Mouse (Mus musculus) B cell, adult (primary cell): ENCODE measurements around the gene Wdr34. TPM values are rescaled to one million over a fixed set of nuclear protein-coding genes. Genes with fewer than 3 reads are reported as not detected.

Experiments
- total RNA-seq: library from RNA; stranded (reverse); gene quantifications from 4 replicates; pipeline ENCODE4 v1.2.4, GENCODE M21; 2023; ENCODE audit not compliant: inconsistent age

Wdr34 gene
- 2.5 to 4.4 TPM (median 2.8 TPM) in 4 replicates for total RNA-seq

DNA sequence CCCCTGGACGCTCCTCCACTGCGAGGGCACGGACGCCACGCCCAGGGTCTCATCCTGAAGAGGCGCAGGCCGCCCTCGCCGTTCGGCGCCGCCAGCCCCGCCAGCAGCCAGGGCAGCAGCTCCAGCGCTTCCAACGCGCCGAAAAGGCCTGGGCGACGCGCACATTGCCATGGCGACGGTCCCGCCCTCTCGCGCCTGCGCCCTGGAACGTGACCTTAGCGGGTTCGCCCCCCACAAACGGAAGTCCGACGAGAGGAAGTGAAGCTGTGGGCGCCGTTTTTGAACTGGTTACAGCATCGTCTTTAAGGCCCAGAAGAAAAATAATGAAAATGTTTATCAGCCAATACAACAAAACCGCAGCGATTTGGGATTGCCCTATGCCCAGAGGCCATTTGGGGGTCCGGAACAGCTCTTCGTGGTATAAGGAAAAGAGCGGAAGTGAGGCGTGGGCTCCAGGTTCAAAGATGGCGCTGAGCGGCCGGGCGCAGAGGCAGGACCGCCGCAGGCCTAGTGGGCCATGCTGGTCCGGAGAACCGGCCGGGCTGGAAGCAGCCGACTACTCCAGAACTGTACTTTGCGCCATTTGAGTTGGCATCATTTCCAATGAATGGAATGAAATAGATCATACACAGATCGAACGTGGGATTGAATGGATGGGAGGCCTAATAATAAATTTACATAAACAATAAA is at the start of gene Wdr34:
TSS of gene Wdr34 (minus strand) at position 183 of the 690 bp plus-strand sequence.

DNA sequence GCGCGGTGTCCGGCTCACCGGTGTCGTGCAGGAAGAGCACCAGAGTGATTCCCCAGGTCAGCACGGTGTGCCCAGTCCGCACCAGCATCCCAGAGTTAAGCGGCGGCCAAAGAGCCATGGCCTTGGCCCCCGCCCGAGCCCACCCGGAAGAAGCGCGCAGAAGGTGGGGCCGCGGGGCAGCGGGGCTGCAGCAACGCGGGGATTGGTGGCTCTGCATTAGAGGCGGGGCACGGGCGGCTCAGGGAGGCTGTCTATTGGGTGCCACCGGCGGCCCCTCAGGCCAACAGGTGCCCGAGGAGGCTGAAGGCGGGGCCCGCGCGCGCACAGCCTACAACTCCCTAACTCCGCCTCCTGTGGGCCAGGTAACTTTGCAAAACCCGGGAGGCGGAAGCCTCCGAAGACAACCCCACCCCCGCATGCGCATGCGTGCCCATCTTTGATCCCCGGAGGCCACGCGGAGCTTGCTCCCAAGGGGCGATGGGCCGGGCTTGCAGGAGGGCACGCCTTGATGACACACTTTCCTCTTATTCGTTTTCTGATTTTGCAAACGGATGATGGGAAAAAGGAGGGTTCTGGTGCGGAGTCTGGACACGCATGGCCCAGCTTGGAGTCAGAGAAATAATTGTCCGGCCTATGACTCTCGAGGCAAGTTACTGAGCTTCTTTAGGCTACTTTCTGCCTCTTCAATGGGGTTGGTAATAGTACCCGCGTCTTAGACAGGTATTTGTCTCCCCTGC is 45.0 kb upstream of the Wdr34 start, which contains the start of gene Zdhhc12:
TSS of gene Zdhhc12 (minus strand) at position 178 of the 737 bp plus-strand sequence.

GRCm38 (mm10) chr2:30077502-30078348 is 29.0 kb upstream of the Wdr34 start, which contains the start of gene Pkn3:
Gene Pkn3 (plus strand): TSS chr2:30077684.

DNA sequence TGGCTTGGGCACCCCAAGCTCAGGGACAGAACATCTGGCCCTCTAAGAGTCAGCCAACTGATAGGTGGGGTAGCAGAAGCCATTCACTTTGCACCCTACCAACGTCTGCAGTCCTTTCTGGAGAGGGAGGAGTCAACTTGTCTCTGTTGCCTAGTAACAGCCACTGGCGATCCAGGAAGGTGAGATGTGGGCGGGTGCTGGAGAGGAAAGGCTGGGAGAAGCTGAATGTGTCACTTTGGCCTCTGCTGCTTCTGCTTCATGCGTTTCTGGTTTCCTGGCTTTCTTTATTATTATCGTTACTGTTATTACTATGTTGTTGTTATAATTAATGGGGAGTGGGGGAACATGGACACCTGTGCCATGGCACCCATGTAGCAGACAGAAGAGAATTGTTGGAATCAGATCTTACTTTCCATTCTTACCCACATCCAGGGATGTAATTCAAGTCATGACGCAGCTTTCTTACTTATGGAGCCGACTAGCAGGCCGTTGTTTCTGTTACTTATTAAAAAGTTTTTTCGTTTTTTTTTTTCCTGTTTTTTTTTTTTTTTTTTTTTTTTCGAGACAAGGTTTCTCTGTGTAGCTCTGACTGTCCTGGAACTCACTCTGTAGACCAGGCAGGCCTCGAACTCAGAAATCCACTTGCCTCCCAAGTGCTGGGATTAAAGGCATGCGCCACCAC is 8.7 kb upstream of the Wdr34 start, which contains the start of gene Set:
TSS of gene Set (plus strand) at position 156 of the 682 bp plus-strand sequence.

Other genes starting within 250 kb of the Wdr34 start
- 12.1 to 15.4 TPM (median 13.3 TPM) in 4 replicates for gene Slc27a4, start 246.2 kb downstream of the Wdr34 start, total RNA-seq
- gene Urm1, start 228.8 kb downstream of the Wdr34 start, total RNA-seq = 36.7 to 52.5 TPM (median 44.9 TPM) in 4 replicates
- 2.1 to 4.4 TPM (median 2.4 TPM) in 4 replicates for gene Cercam, start 179.7 kb downstream of the Wdr34 start, total RNA-seq
- gene Odf2, start 159.7 kb downstream of the Wdr34 start, total RNA-seq = 100 to 126 TPM (median 103 TPM) in 4 replicates
- 67.7 to 79.2 TPM (median 77.4 TPM) in 4 replicates for gene Gle1, start 113.5 kb downstream of the Wdr34 start, total RNA-seq
- 255 to 325 TPM (median 308 TPM) in 4 replicates for gene Sptan1, start 83.3 kb downstream of the Wdr34 start, total RNA-seq
- 251 to 275 TPM (median 261 TPM) in 4 replicates for gene Set, start 8.5 kb upstream of the Wdr34 start, total RNA-seq
- gene Pkn3, start 28.8 kb upstream of the Wdr34 start, total RNA-seq = 0.87 to 2.3 TPM (median 1.7 TPM) in 4 replicates
- gene Zdhhc12, start 44.8 kb upstream of the Wdr34 start, total RNA-seq = 14.2 to 18.4 TPM (median 15.7 TPM) in 4 replicates
- 67.6 to 74.2 TPM (median 71.0 TPM) in 4 replicates for gene Zer1, start 75.7 kb upstream of the Wdr34 start, total RNA-seq
- gene Tbc1d13, start 84.9 kb upstream of the Wdr34 start, total RNA-seq = 39.1 to 46.0 TPM (median 41.8 TPM) in 4 replicates
- gene Endog, start 122.6 kb upstream of the Wdr34 start, total RNA-seq = 8.8 to 9.3 TPM (median 9.1 TPM) in 4 replicates
- gene Spout1, start 129.6 kb upstream of the Wdr34 start, total RNA-seq = 19.9 to 23.6 TPM (median 22.6 TPM) in 4 replicates
- gene Kyat1, start 157.0 kb upstream of the Wdr34 start, total RNA-seq = 7.4 to 11.1 TPM (median 7.9 TPM) in 4 replicates
- gene Lrrc8a, start 188.8 kb upstream of the Wdr34 start, total RNA-seq = 26.7 to 32.9 TPM (median 28.9 TPM) in 4 replicates
- gene Gm28035, start 191.7 kb upstream of the Wdr34 start, total RNA-seq = 0.90 to 5.9 TPM (median 3.4 TPM) in 4 replicates
- gene Phyhd1, start 217.3 kb upstream of the Wdr34 start, total RNA-seq = 4.9 to 10.3 TPM (median 8.9 TPM) in 4 replicates
- 3.3 TPM in 1 of 4 replicates, not detected in the others for gene Gm28038, start 232.2 kb upstream of the Wdr34 start, total RNA-seq
- 8.1 to 11.2 TPM (median 9.9 TPM) in 4 replicates for gene Dolk, start 237.5 kb upstream of the Wdr34 start, total RNA-seq
- 50.2 to 59.9 TPM (median 55.0 TPM) in 4 replicates for gene Nup188, start 237.5 kb upstream of the Wdr34 start, total RNA-seq